Mouse (Mus musculus) midbrain, embryonic 15.5 days (tissue): ENCODE measurements around the gene Cpb2. TPM values are rescaled to one million over a fixed set of nuclear protein-coding genes. Genes with fewer than 3 reads are reported as not detected.

Experiments
- ATAC-seq: fragments of 200-750 bp; cut with Nextera tagmentation; replicated peaks from 2 replicates; pipeline ENCODE4 v1.8.0; 2017; ENCODE audit warnings: moderate TSS enrichment
- H3K27ac ChIP-seq: fragments of 300-500 bp; sonication (generic); 2 replicates; pipeline ENCODE4 v1.5.1; 2015; ENCODE audit warnings: mild to moderate bottlenecking, inconsistent platforms
- H3K27me3 ChIP-seq: fragments of 300-500 bp; sonication (generic); replicated peaks from 2 replicates; pipeline ENCODE4 v1.6.1; 2015; ENCODE audit warnings: inconsistent platforms
- H3K36me3 ChIP-seq: fragments of 300-500 bp; sonication (generic); replicated peaks from 2 replicates; pipeline ENCODE4 v1.6.1; 2015; ENCODE audit warnings: inconsistent platforms
- H3K4me1 ChIP-seq: fragments of 300-500 bp; sonication (generic); 2 replicates; pipeline ENCODE4 v1.6.1; 2015; ENCODE audit warnings: inconsistent platforms
- H3K4me2 ChIP-seq: fragments of 300-500 bp; sonication (generic); 2 replicates; pipeline ENCODE4 v1.6.1; 2015; ENCODE audit warnings: inconsistent platforms, mild to moderate bottlenecking, moderate library complexity
- H3K4me3 ChIP-seq: fragments of 300-500 bp; sonication (generic); 2 replicates; pipeline ENCODE4 v1.5.1; 2015; ENCODE audit warnings: mild to moderate bottlenecking, inconsistent platforms
- H3K9ac ChIP-seq: fragments of 300-500 bp; sonication (generic); 2 replicates; pipeline ENCODE4 v1.6.1; 2015; ENCODE audit warnings: mild to moderate bottlenecking, inconsistent platforms
- H3K9me3 ChIP-seq: fragments of 300-500 bp; sonication (generic); 2 replicates; pipeline ENCODE4 v1.6.1; 2016; ENCODE audit warnings: inconsistent platforms
- WGBS: fragments of 180-500 bp; shearing (Covaris S2); methylation state at CpG from one replicate; pipeline ENCODE4 v1.1.7; 2015; ENCODE audit warnings: mixed read lengths; 5-methylcytosine and 5-hydroxymethylcytosine counted together
- polyA plus RNA-seq: library from polyadenylated mRNA; unstranded; fragments of >200 nt; fragmentation: Nextera tagmentation; extraction: Ambion mirVana; gene quantifications from 2 replicates; pipeline ENCODE4 v1.2.1, GENCODE M21; 2015

Cpb2 gene
- polyA plus RNA-seq, 1 experiment from 2014 or later = not detected

- no peak overlapping the region for H3K4me2 ChIP-seq
- H3K4me3 ChIP-seq = no peak overlapping the region
- no peaks in the 10 kb centered on the region for H3K27me3 ChIP-seq
- no peak for ATAC-seq
- no peaks in the 10 kb centered on the region for H3K9me3 ChIP-seq
- no peaks in the 10 kb centered on the region for H3K4me1 ChIP-seq
- WGBS = 89% methylated on average over 5 of the region's 5 CpGs
- no peaks in the 10 kb centered on the region for H3K36me3 ChIP-seq
- H3K27ac ChIP-seq = no peak overlapping the region
- no peak overlapping the region for H3K9ac ChIP-seq
Measured at GRCm38 (mm10) chr14:75269531-75269930, 27.4 kb downstream of the Cpb2 start.

GRCm38 (mm10) chr14:75279716-75280115 lies 37.6 kb downstream of the Cpb2 start:
- 89% methylated on average over 6 of the region's 6 CpGs for WGBS
- no peak overlapping the region for H3K4me2 ChIP-seq
- no peaks in the 10 kb centered on the region for H3K9me3 ChIP-seq
- no peaks in the 10 kb centered on the region for H3K36me3 ChIP-seq
- H3K27ac ChIP-seq = no peak overlapping the region
- ATAC-seq = no peak
- H3K4me1 ChIP-seq = peaks cover 5% of the 10 kb centered on the region; the same call in 1 of the 2 replicates
- H3K9ac ChIP-seq = no peak overlapping the region
- H3K4me3 ChIP-seq = no peak overlapping the region
- no peaks in the 10 kb centered on the region for H3K27me3 ChIP-seq

GRCm38 (mm10) chr14:75280406-75280805 lies 38.3 kb downstream of the Cpb2 start:
- 70% methylated on average over 5 of the region's 5 CpGs for WGBS
- peaks cover 12% of the 10 kb centered on the region for H3K4me1 ChIP-seq
- H3K9me3 ChIP-seq = no peaks in the 10 kb centered on the region
- H3K4me3 ChIP-seq = no peak overlapping the region
- H3K27ac ChIP-seq = no peak overlapping the region
- ATAC-seq = no peak
- H3K4me2 ChIP-seq = no peak overlapping the region
- no peaks in the 10 kb centered on the region for H3K27me3 ChIP-seq
- no peak overlapping the region for H3K9ac ChIP-seq
- no peaks in the 10 kb centered on the region for H3K36me3 ChIP-seq

- Histone ChIP-seq H3K27me3 (no peaks in the 10 kb centered on the region), H3K4me3 (peak overlapping the region; percentile 90), H3K4me1 (peaks cover 16% of the 10 kb centered on the region), H3K4me2 (peak overlapping the region; percentile 80), H3K36me3 (no peaks in the 10 kb centered on the region), H3K9me3 (no peaks in the 10 kb centered on the region), H3K27ac (peak overlapping the region; percentile 84), H3K9ac (peak overlapping the region; percentile 65)
- WGBS = 7% methylated on average over 19 of the region's 19 CpGs
- peak; percentile 68 for ATAC-seq
Measured at GRCm38 (mm10) chr14:75283609-75284192, 41.6 kb downstream of the Cpb2 start.

- ATAC-seq = peak; percentile 99
- no peaks in the 10 kb centered on the region for H3K9me3 ChIP-seq
- H3K36me3 ChIP-seq = no peaks in the 10 kb centered on the region
- peak within 1 kb of the TSS; percentile 84 for H3K27ac ChIP-seq
- WGBS = under 1% methylated on average over 61 of the region's 61 CpGs
- peaks cover 16% of the 10 kb centered on the region for H3K4me1 ChIP-seq
- H3K27me3 ChIP-seq = no peaks in the 10 kb centered on the region
- peak within 1 kb of the TSS; percentile 80 for H3K4me2 ChIP-seq
- peak within 1 kb of the TSS; percentile 85 for H3K9ac ChIP-seq
- H3K4me3 ChIP-seq = peak within 1 kb of the TSS; percentile 90
Measured at GRCm38 (mm10) chr14:75284193-75284915, 42.3 kb downstream of the Cpb2 start, which contains the start of gene Zc3h13. Gene Zc3h13 (plus strand): TSS chr14:75284373.

- no peak for ATAC-seq
- Histone ChIP-seq H3K27ac (no peak overlapping the region), H3K9me3 (no peaks in the 10 kb centered on the region), H3K4me2 (no peak overlapping the region), H3K9ac (no peak overlapping the region), H3K4me3 (no peak overlapping the region), H3K4me1 (no peaks in the 10 kb centered on the region), H3K27me3 (no peaks in the 10 kb centered on the region), H3K36me3 (no peaks in the 10 kb centered on the region)
- 96% methylated on average over 1 of the region's 1 CpGs for whole genome bisulfite sequencing
Measured at GRCm38 (mm10) chr14:75301081-75301480, 59.0 kb downstream of the Cpb2 start.

- Histone ChIP-seq H3K4me2 (no peak overlapping the region), H3K27me3 (no peaks in the 10 kb centered on the region), H3K9me3 (no peaks in the 10 kb centered on the region), H3K4me3 (no peak overlapping the region), H3K9ac (no peak overlapping the region), H3K27ac (no peak overlapping the region), H3K4me1 (no peaks in the 10 kb centered on the region), H3K36me3 (no peaks in the 10 kb centered on the region)
- WGBS = 45% methylated on average over 5 of the region's 5 CpGs
- ATAC-seq = no peak
Measured at GRCm38 (mm10) chr14:75303807-75304206, 61.7 kb downstream of the Cpb2 start.

GRCm38 (mm10) chr14:75307855-75308254 lies 65.8 kb downstream of the Cpb2 start:
- Histone ChIP-seq H3K4me1 (no peaks in the 10 kb centered on the region), H3K9ac (no peak overlapping the region), H3K4me2 (no peak overlapping the region), H3K27ac (no peak overlapping the region), H3K27me3 (no peaks in the 10 kb centered on the region), H3K4me3 (no peak overlapping the region), H3K9me3 (no peaks in the 10 kb centered on the region), H3K36me3 (no peaks in the 10 kb centered on the region)
- ATAC-seq = no peak

- WGBS = 66% methylated on average over 5 of the region's 5 CpGs
- no peak overlapping the region for H3K4me2 ChIP-seq
- H3K36me3 ChIP-seq = no peaks in the 10 kb centered on the region
- H3K4me3 ChIP-seq = no peak overlapping the region
- ATAC-seq = 0 out of 2 replicates have a peak, but pooled peaks have one; percentile 56
- no peaks in the 10 kb centered on the region for H3K27me3 ChIP-seq
- no peak overlapping the region for H3K9ac ChIP-seq
- no peak overlapping the region for H3K27ac ChIP-seq
- no peaks in the 10 kb centered on the region for H3K9me3 ChIP-seq
- H3K4me1 ChIP-seq = no peaks in the 10 kb centered on the region
Measured at GRCm38 (mm10) chr14:75309336-75309992, 67.4 kb downstream of the Cpb2 start.

DNA sequence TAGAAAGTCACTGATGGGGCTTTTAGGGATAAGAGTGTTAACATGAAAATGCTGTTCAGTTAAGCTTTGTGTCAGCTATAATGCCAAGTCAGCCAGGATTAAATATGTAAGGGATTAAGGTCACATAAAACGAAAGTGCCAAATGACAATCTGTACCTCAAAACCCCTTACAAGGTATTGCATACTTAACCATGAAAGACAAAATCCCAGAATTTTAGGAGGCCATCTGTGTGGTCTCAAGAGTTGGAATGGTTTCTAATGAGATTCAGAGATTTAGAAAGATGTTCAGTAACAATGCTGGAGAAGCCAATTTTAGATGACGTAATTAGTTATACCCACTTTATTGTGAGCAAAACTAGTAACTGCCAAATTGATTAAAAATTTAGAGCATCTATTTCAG lies 72.4 kb downstream of the Cpb2 start:
- H3K4me1 ChIP-seq = no peaks in the 10 kb centered on the region
- no peak overlapping the region for H3K9ac ChIP-seq
- 63% methylated on average over 2 of the region's 2 CpGs for WGBS
- H3K27ac ChIP-seq = no peak overlapping the region
- no peaks in the 10 kb centered on the region for H3K9me3 ChIP-seq
- ATAC-seq = no peak
- H3K4me2 ChIP-seq = no peak overlapping the region
- no peak overlapping the region for H3K4me3 ChIP-seq
- no peaks in the 10 kb centered on the region for H3K27me3 ChIP-seq
- no peaks in the 10 kb centered on the region for H3K36me3 ChIP-seq

DNA sequence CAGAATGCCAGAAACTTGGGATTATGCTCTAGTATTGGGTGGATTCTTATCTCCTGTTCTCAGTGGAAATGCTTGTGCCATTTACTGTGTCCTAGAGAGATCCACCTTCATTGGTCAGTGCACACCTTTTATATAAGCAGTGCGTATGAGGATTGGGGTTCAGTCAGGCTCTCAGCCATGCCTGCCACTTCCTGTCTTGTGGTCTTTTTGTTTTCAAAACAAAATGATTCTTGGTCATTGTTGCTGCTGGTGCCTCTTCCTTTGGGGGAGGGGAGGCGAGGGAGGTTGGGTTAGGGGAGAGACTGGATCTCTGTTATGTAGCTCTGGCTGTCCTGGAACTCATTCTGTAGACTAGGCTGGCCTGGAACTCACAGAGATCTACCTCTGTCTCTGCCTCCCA lies 76.6 kb downstream of the Cpb2 start:
- Histone ChIP-seq H3K27me3 (no peaks in the 10 kb centered on the region), H3K4me1 (no peaks in the 10 kb centered on the region), H3K4me2 (no peak overlapping the region), H3K27ac (no peak overlapping the region), H3K9me3 (no peaks in the 10 kb centered on the region), H3K36me3 (peaks cover 9% of the 10 kb centered on the region), H3K9ac (no peak overlapping the region), H3K4me3 (no peak overlapping the region)
- 92% methylated on average over 2 of the region's 2 CpGs for WGBS
- no peak for ATAC-seq

DNA sequence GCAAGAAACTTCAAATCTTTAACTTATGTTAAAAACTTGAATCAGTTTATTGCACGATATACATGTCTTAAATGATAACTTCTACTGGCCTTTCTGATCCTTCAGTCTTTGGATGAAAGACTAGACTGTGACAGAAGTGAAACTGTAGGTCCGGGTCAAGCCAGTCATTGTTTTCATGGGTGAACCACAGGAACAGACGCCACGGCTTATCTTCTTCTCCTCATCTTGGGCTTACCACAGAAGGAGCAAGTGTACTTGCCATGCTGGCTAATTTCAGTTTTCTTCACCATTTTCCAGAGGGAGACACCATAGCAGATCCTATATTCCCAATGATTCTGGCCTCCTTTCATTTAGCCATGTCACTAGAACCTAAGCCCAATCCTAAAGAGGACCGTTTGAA lies 78.2 kb downstream of the Cpb2 start:
- Histone ChIP-seq H3K4me3 (no peak overlapping the region), H3K36me3 (peaks cover 12% of the 10 kb centered on the region), H3K27ac (no peak overlapping the region), H3K9ac (no peak overlapping the region), H3K27me3 (no peaks in the 10 kb centered on the region), H3K4me2 (no peak overlapping the region), H3K9me3 (no peaks in the 10 kb centered on the region), H3K4me1 (no peaks in the 10 kb centered on the region)
- 93% methylated on average over 5 of the region's 5 CpGs for WGBS
- ATAC-seq = no peak
